Mouse (Mus musculus) embryonic facial prominence, embryonic 15.5 days (tissue): Measurements from ENCODE around the gene Pdia2. TPM values are rescaled to one million over a fixed set of nuclear protein-coding genes. Genes with fewer than 3 reads are reported as not detected.

Source experiments
- ATAC-seq: fragments of 200-750 bp; cut with Nextera tagmentation; 2 replicates; pipeline ENCODE4 v1.8.0; 2017; ENCODE audit warnings: low read depth, moderate TSS enrichment; ENCODE audit not compliant: insufficient number of reproducible peaks, low FRiP score, low TSS enrichment
- H3K27ac ChIP-seq: fragments of 300-500 bp; sonication (generic); replicated peaks from 2 replicates; pipeline ENCODE4 v1.5.1; 2015; ENCODE audit warnings: mild to moderate bottlenecking, inconsistent platforms
- H3K27me3 ChIP-seq: fragments of 300-500 bp; sonication (generic); 2 replicates; pipeline ENCODE4 v1.6.1; 2015; ENCODE audit warnings: inconsistent platforms
- H3K36me3 ChIP-seq: fragments of 300-500 bp; sonication (generic); 2 replicates; pipeline ENCODE4 v1.6.1; 2015; ENCODE audit warnings: mild to moderate bottlenecking, inconsistent platforms
- H3K4me1 ChIP-seq: fragments of 300-500 bp; sonication (generic); 2 replicates; pipeline ENCODE4 v1.6.1; 2015; ENCODE audit warnings: inconsistent platforms
- H3K4me2 ChIP-seq: fragments of 300-500 bp; sonication (generic); replicated peaks from 2 replicates; pipeline ENCODE4 v1.6.1; 2015; ENCODE audit warnings: mild to moderate bottlenecking, inconsistent platforms
- H3K4me3 ChIP-seq: fragments of 300-500 bp; sonication (generic); replicated peaks from 2 replicates; pipeline ENCODE4 v1.5.1; 2015; ENCODE audit warnings: mild to moderate bottlenecking, inconsistent platforms
- H3K9ac ChIP-seq: fragments of 300-500 bp; sonication (generic); 2 replicates; pipeline ENCODE4 v1.6.1; 2015; ENCODE audit warnings: inconsistent platforms
- H3K9me3 ChIP-seq: fragments of 300-500 bp; sonication (generic); replicated peaks from 2 replicates; pipeline ENCODE4 v1.6.1; 2016; ENCODE audit warnings: inconsistent platforms
- WGBS: fragments of 180-500 bp; shearing (Covaris S2); methylation state at CpG from one replicate; pipeline ENCODE4 v1.1.7; 2015; 5-methylcytosine and 5-hydroxymethylcytosine counted together
- polyA plus RNA-seq: library from polyadenylated mRNA; unstranded; fragments of >200 nt; fragmentation: Nextera tagmentation; extraction: Ambion mirVana; gene quantifications from 2 replicates; pipeline ENCODE4 v1.2.1, GENCODE M21; 2015

Pdia2 gene
- polyA plus RNA-seq, 1 experiment from 2014 or later, result 0.67 TPM

GRCm38 (mm10) chr17:26151886-26152630, 46.8 kb downstream of the Pdia2 start:
- Histone ChIP-seq H3K9me3 (peaks cover 7% of the 10 kb centered on the region; the same call in 1 of the 2 replicates), H3K27ac (no peak overlapping the region), H3K4me2 (no peak overlapping the region), H3K27me3 (no peaks in the 10 kb centered on the region), H3K4me1 (no peaks in the 10 kb centered on the region), H3K4me3 (no peak overlapping the region), H3K36me3 (peaks cover 62% of the 10 kb centered on the region), H3K9ac (no peak overlapping the region)
- ATAC-seq, result no peak
- 96% methylated on average over 2 of the region's 2 CpGs for WGBS

- peaks cover 71% of the 10 kb centered on the region for H3K36me3 ChIP-seq
These were observed 49.8 kb downstream of the Pdia2 start for GRCm38 (mm10) chr17:26149056-26149455.

More at GRCm38 (mm10) chr17:26149056-26149455, 49.8 kb downstream of the Pdia2 start:
- H3K4me2 ChIP-seq, result no peak overlapping the region
- H3K4me3 ChIP-seq, result no peak overlapping the region
- no peak overlapping the region for H3K27ac ChIP-seq
- 83% methylated on average over 2 of the region's 2 CpGs for WGBS
- H3K4me1 ChIP-seq, result no peaks in the 10 kb centered on the region
- ATAC-seq, result no peak
- no peaks in the 10 kb centered on the region for H3K27me3 ChIP-seq
- peaks cover 7% of the 10 kb centered on the region; the same call in 1 of the 2 replicates for H3K9me3 ChIP-seq
- no peak overlapping the region for H3K9ac ChIP-seq

Other genes with a start within 250 kb of the Pdia2 start
- 0.24 and 0.28 TPM in 2 replicates for gene A930017K11Rik, start 246.5 kb downstream of the Pdia2 start, polyA plus RNA-seq
- gene Capn15, start 213.3 kb downstream of the Pdia2 start, polyA plus RNA-seq, result 24.5 and 29.8 TPM in 2 replicates
- 18.3 and 19.6 TPM in 2 replicates for gene Rab11fip3, start 129.5 kb downstream of the Pdia2 start, polyA plus RNA-seq
- gene Decr2, start 108.8 kb downstream of the Pdia2 start, polyA plus RNA-seq, result 39.7 and 42.6 TPM in 2 replicates
- 87.1 and 98.8 TPM in 2 replicates for gene Nme4, start 103.5 kb downstream of the Pdia2 start, polyA plus RNA-seq
- gene Tmem8, start 85.8 kb downstream of the Pdia2 start, polyA plus RNA-seq, result 2.9 and 3.5 TPM in 2 replicates
- gene Mrpl28, start 75.6 kb downstream of the Pdia2 start, polyA plus RNA-seq, result 190 and 191 TPM in 2 replicates
- 12.7 and 15.8 TPM in 2 replicates for gene Axin1, start 60.4 kb downstream of the Pdia2 start, polyA plus RNA-seq
- 14.8 and 19.8 TPM in 2 replicates for gene Rgs11, start 3.9 kb upstream of the Pdia2 start, polyA plus RNA-seq
- gene Arhgdig, start 8.7 kb upstream of the Pdia2 start, polyA plus RNA-seq, result 30.5 and 36.6 TPM in 2 replicates
- gene Fam234a, start 45.2 kb upstream of the Pdia2 start, polyA plus RNA-seq, result 50.8 and 56.2 TPM in 2 replicates
- 99.6 and 111 TPM in 2 replicates for gene Luc7l, start 53.8 kb upstream of the Pdia2 start, polyA plus RNA-seq
- 1.2 and 1.3 TPM in 2 replicates for gene Neurl1b, start 215.7 kb upstream of the Pdia2 start, polyA plus RNA-seq